Comparison of ENCODE assay signal across 8 mouse cellular contexts in genomic region chr1:172349916-172350812, GRCm38 (mm10). TPM values are rescaled to one million over a fixed set of nuclear protein-coding genes. Genes with fewer than 3 reads are reported as not detected.
A peak's percentile ranks its signal among the peaks of the same experiment; 100 is the strongest.
DNase-seq lines count a peak whose midpoint lies in the region; ATAC-seq and TF ChIP-seq lines count a peak whose summit lies in the region.

No protein-coding gene starts in this region.

- H3K36me3 ChIP-seq in heart, postnatal 0 days (replicated peaks; ENCODE audit: control insufficient read depth, insufficient read depth, low read length) = no peaks in the 10 kb centered on the region
- no peaks in the 10 kb centered on the region for H3K36me3 ChIP-seq in midbrain, embryonic 12.5 days

- peaks cover 2% of the 10 kb centered on the region; the same call in 1 of the 2 replicates for H3K4me1 ChIP-seq in heart, postnatal 0 days (ENCODE audit: control insufficient read depth, insufficient read depth)
- peaks cover 55% of the 10 kb centered on the region for H3K4me1 ChIP-seq in midbrain, embryonic 12.5 days

- peak; percentile 52 for ATAC-seq in heart, postnatal 0 days (ENCODE audit: insufficient read depth, low read depth)
- peak; percentile 98 for ATAC-seq in midbrain, embryonic 12.5 days (ENCODE audit: low FRiP score, low read depth)

- 14% methylated on average over 19 of the region's 19 CpGs for WGBS in heart, postnatal 0 days
- 6% methylated on average over 19 of the region's 19 CpGs for WGBS in midbrain, embryonic 12.5 days

- no peak overlapping the region for H3K9ac ChIP-seq in heart, postnatal 0 days (replicated peaks; ENCODE audit: low read depth, low read length)
- H3K9ac ChIP-seq in midbrain, embryonic 12.5 days (replicated peaks) = peak overlapping the region; percentile 45

- no peak for TF ChIP-seq POLR2A in brain, embryonic 14.5 days (IDR thresholded peaks at IDR 0.05; ENCODE audit: borderline replicate concordance, extremely low read depth, insufficient read depth, insufficient read length, poor library complexity, severe bottlenecking)

- H3K4me2 ChIP-seq in heart, postnatal 0 days (ENCODE audit: low read depth, low read length) = peak overlapping the region; percentile 28; the same call in 1 of the 2 replicates
- peak overlapping the region; percentile 38 for H3K4me2 ChIP-seq in midbrain, embryonic 12.5 days (replicated peaks)

- no peak for TF ChIP-seq EP300 in heart, postnatal 0 days (IDR thresholded peaks at IDR 0.05; ENCODE audit: low read depth)

- no peak overlapping the region for H3K4me3 ChIP-seq in heart, postnatal 0 days (ENCODE audit: low read depth, low read length)
- H3K4me3 ChIP-seq in midbrain, embryonic 12.5 days = 0 out of 2 replicates have a peak overlapping the region, but pooled peaks have one; percentile 1

- peaks cover 29% of the 10 kb centered on the region; the same call in 1 of the 2 replicates for H3K27me3 ChIP-seq in heart, postnatal 0 days (ENCODE audit: control insufficient read depth, insufficient read depth, low read length)
- peaks cover 10% of the 10 kb centered on the region for H3K27me3 ChIP-seq in midbrain, embryonic 12.5 days

- no peaks in the 10 kb centered on the region for H3K9me3 ChIP-seq in heart, postnatal 0 days (replicated peaks; ENCODE audit: control insufficient read depth, low read length)
- H3K9me3 ChIP-seq in midbrain, embryonic 12.5 days = no peaks in the 10 kb centered on the region

- H3K27ac ChIP-seq in heart, postnatal 0 days (ENCODE audit: low read depth) = no peak overlapping the region
- H3K27ac ChIP-seq in midbrain, embryonic 12.5 days (replicated peaks) = peak overlapping the region; percentile 94

- no peak for DNase-seq in heart, postnatal 0 days (ENCODE audit: low spot score)
- DNase-seq in heart, adult 8-10 months (ENCODE audit: low spot score) = no peak
- DNase-seq in brain, embryonic 14.5 days (ENCODE audit: low read depth) = peak; percentile 97
- peak; percentile 67 to 74 for DNase-seq in frontal cortex, adult 2 months (ENCODE audit: extremely low spot score in 1 of 2, low spot score in 1 of 2)
- DNase-seq in layer of hippocampus, adult 8-10 months (ENCODE audit: low spot score in 2 of 2) = peak; percentile 74 to 91
- peak; percentile 21 for DNase-seq in yolk sac, embryonic 10.5 days (ENCODE audit: low spot score)
- DNase-seq in ovary, postnatal 36 days (ENCODE audit: low spot score) = no peak

- TF ChIP-seq CTCF in heart, postnatal 0 days (IDR thresholded peaks at IDR 0.05; ENCODE audit: low read depth) = no peak
- TF ChIP-seq CTCF in brain, embryonic 14.5 days (IDR thresholded peaks at IDR 0.05; ENCODE audit: borderline replicate concordance, extremely low read depth, insufficient read depth, insufficient read length) = no peak

RNA-seq across cellular contexts. Expression of gene Kcnj10, which starts 9.2 kb away (rescaled TPM):
- total RNA-seq in heart, postnatal 0 days (2014; rRNA removed; ENCODE audit: low replicate concordance) = not detected in 2 replicates
- polyA plus RNA-seq in heart, postnatal 0 days (2015; fragmentation: Nextera tagmentation; extraction: Ambion mirVana) = 0.03 TPM in 1 of 2 replicates, not detected in the other
- total RNA-seq in heart, adult 8-10 months (2022) = under 1 TPM; 0.11 to 0.23 (median 0.16) TPM
- 3.2 and 5.9 TPM in 2 replicates for polyA plus RNA-seq in brain, embryonic 14.5 days (2012; rRNA removed)
- 112 and 122 TPM in 2 replicates for polyA plus RNA-seq in frontal cortex, adult 2 months (2012; rRNA removed)
- total RNA-seq in layer of hippocampus, adult 8-10 months (2022) = 100 to 1,000 TPM in 2 of 4 experiments, 10 to 100 TPM in 2; 92.2 to 116 (median 100.0) TPM
- 0.64 and 0.85 TPM in 2 replicates for polyA plus RNA-seq in midbrain, embryonic 12.5 days (2016; fragmentation: Nextera tagmentation; extraction: Ambion mirVana)

RNA-seq across cellular contexts. Expression of gene Kcnj9, which starts 21.0 kb away (rescaled TPM):
- total RNA-seq in heart, postnatal 0 days (2014; rRNA removed; ENCODE audit: low replicate concordance) = not detected in 2 replicates
- not detected in 2 replicates for polyA plus RNA-seq in heart, postnatal 0 days (2015; fragmentation: Nextera tagmentation; extraction: Ambion mirVana)
- not detected for total RNA-seq in heart, adult 8-10 months (2022)
- 6.9 and 8.0 TPM in 2 replicates for polyA plus RNA-seq in brain, embryonic 14.5 days (2012; rRNA removed)
- polyA plus RNA-seq in frontal cortex, adult 2 months (2012; rRNA removed) = 102 and 111 TPM in 2 replicates
- total RNA-seq in layer of hippocampus, adult 8-10 months (2022) = 10 to 100 TPM; 66.5 to 88.7 (median 77.5) TPM
- polyA plus RNA-seq in midbrain, embryonic 12.5 days (2016; fragmentation: Nextera tagmentation; extraction: Ambion mirVana) = 1.7 and 2.7 TPM in 2 replicates

RNA-seq across cellular contexts. Expression of gene Pigm, which starts 26.2 kb away (rescaled TPM):
- total RNA-seq in heart, postnatal 0 days (2014; rRNA removed; ENCODE audit: low replicate concordance) = 13.8 and 14.8 TPM in 2 replicates
- 2.1 and 2.2 TPM in 2 replicates for polyA plus RNA-seq in heart, postnatal 0 days (2015; fragmentation: Nextera tagmentation; extraction: Ambion mirVana)
- 1 to 10 TPM; 3.1 to 4.2 (median 3.6) TPM for total RNA-seq in heart, adult 8-10 months (2022)
- 9.4 and 9.8 TPM in 2 replicates for polyA plus RNA-seq in brain, embryonic 14.5 days (2012; rRNA removed)
- 6.6 and 7.2 TPM in 2 replicates for polyA plus RNA-seq in frontal cortex, adult 2 months (2012; rRNA removed)
- total RNA-seq in layer of hippocampus, adult 8-10 months (2022) = 1 to 10 TPM; 8.3 to 9.0 (median 8.7) TPM
- polyA plus RNA-seq in midbrain, embryonic 12.5 days (2016; fragmentation: Nextera tagmentation; extraction: Ambion mirVana) = 10.7 and 11.4 TPM in 2 replicates

RNA-seq across cellular contexts. Expression of gene Atp1a2, which starts 52.3 kb away (rescaled TPM):
- total RNA-seq in heart, postnatal 0 days (2014; rRNA removed; ENCODE audit: low replicate concordance) = 130 and 131 TPM in 2 replicates
- 27.1 and 29.0 TPM in 2 replicates for polyA plus RNA-seq in heart, postnatal 0 days (2015; fragmentation: Nextera tagmentation; extraction: Ambion mirVana)
- total RNA-seq in heart, adult 8-10 months (2022) = 100 to 1,000 TPM; 457 to 541 (median 497) TPM
- 51.5 and 82.9 TPM in 2 replicates for polyA plus RNA-seq in brain, embryonic 14.5 days (2012; rRNA removed)
- 495 and 562 TPM in 2 replicates for polyA plus RNA-seq in frontal cortex, adult 2 months (2012; rRNA removed)
- 100 to 1,000 TPM; 613 to 678 (median 645) TPM for total RNA-seq in layer of hippocampus, adult 8-10 months (2022)
- 12.8 and 13.2 TPM in 2 replicates for polyA plus RNA-seq in midbrain, embryonic 12.5 days (2016; fragmentation: Nextera tagmentation; extraction: Ambion mirVana)

Comparison
In these comparisons a context has a peak if more than half of its experiments do, and no peak if none do; other contexts are left out.
1. DNase-seq: peak in brain, embryonic 14.5 days (single experiment), frontal cortex, adult 2 months (2 of 2), layer of hippocampus, adult 8-10 months (2 of 2) and yolk sac, embryonic 10.5 days (single experiment); none in heart, postnatal 0 days (single experiment), heart, adult 8-10 months (single experiment) and ovary, postnatal 36 days (single experiment).
2. RNA of gene Kcnj10, which starts 9.2 kb away (polyA plus RNA-seq): 112 to 122 TPM in frontal cortex, adult 2 months; 3.2 to 5.9 TPM in brain, embryonic 14.5 days, 0.64 to 0.85 TPM in midbrain, embryonic 12.5 days and 0.03 TPM in heart, postnatal 0 days; every median in the first group is over 10 times any median in the second.
3. RNA of gene Kcnj9, which starts 21.0 kb away (polyA plus RNA-seq): 102 to 111 TPM in frontal cortex, adult 2 months; 6.9 to 8.0 TPM in brain, embryonic 14.5 days, 1.7 to 2.7 TPM in midbrain, embryonic 12.5 days and not detected in heart, postnatal 0 days; every median in the first group is over 10 times any median in the second.